Mouse (Mus musculus) hindbrain, embryonic 14.5 days (tissue): ENCODE data around the gene Gm45140. TPM values are rescaled to one million over a fixed set of nuclear protein-coding genes. Genes with fewer than 3 reads are reported as not detected.
A peak's percentile ranks its signal among the peaks of the same experiment; 100 is the strongest.

ENCODE experiments used
- ATAC-seq: fragments of 200-750 bp; cut with Nextera tagmentation; 2 replicates; pipeline ENCODE4 v1.8.0; 2017; ENCODE audit warnings: moderate number of reproducible peaks, mild to moderate bottlenecking, moderate TSS enrichment, moderate library complexity; ENCODE audit not compliant: low FRiP score
- DNase-seq: peaks from one replicate; pipeline ENCODE4 v3.0.0-alpha.2; 2015; ENCODE audit warnings: low spot score
- H3K27ac ChIP-seq: fragments of 300-500 bp; sonication (generic); 2 replicates; pipeline ENCODE4 v1.5.1; 2014; ENCODE audit warnings: mild to moderate bottlenecking, moderate library complexity
- H3K27me3 ChIP-seq: fragments of 300-500 bp; sonication (generic); 2 replicates; pipeline ENCODE4 v1.6.1; 2014; ENCODE audit warnings: mild to moderate bottlenecking, low read length, mixed read lengths; ENCODE audit not compliant: control insufficient read depth, insufficient read depth
- H3K36me3 ChIP-seq: fragments of 300-500 bp; sonication (generic); replicated peaks from 2 replicates; pipeline ENCODE4 v1.6.1; 2014; ENCODE audit not compliant: control insufficient read depth, insufficient read depth
- H3K4me1 ChIP-seq: fragments of 300-500 bp; sonication (generic); replicated peaks from 2 replicates; pipeline ENCODE4 v1.6.1; 2014; ENCODE audit warnings: antibody characterized with exemption, low read length, mixed read lengths; ENCODE audit not compliant: control insufficient read depth, insufficient read depth
- H3K4me2 ChIP-seq: fragments of 300-500 bp; sonication (generic); replicated peaks from 2 replicates; pipeline ENCODE4 v1.6.1; 2014; ENCODE audit warnings: mild to moderate bottlenecking, moderate library complexity
- H3K4me3 ChIP-seq: fragments of 300-500 bp; sonication (generic); replicated peaks from 2 replicates; pipeline ENCODE4 v1.5.1; 2014; ENCODE audit warnings: mild to moderate bottlenecking, low read length
- H3K9ac ChIP-seq: fragments of 300-500 bp; sonication (generic); 2 replicates; pipeline ENCODE4 v1.6.1; 2014
- H3K9me3 ChIP-seq: fragments of 300-500 bp; sonication (generic); 2 replicates; pipeline ENCODE4 v1.6.1; 2016; ENCODE audit warnings: low read length; ENCODE audit not compliant: control insufficient read depth
- WGBS: fragments of 180-500 bp; shearing (Covaris S2); extraction: QIAGEN DNeasy Blood & Tissue Kit; methylation state at CpG from one replicate; pipeline ENCODE4 v1.1.7; 2014; 5-methylcytosine and 5-hydroxymethylcytosine counted together
- polyA plus RNA-seq: library from polyadenylated mRNA; unstranded; fragments of >200 nt; fragmentation: Nextera tagmentation; extraction: Ambion mirVana; gene quantifications from 2 replicates; pipeline ENCODE4 v1.2.1, GENCODE M21; 2014

The Gm45140 gene
- polyA plus RNA-seq, result 1.1 and 5.8 TPM in 2 replicates

- Histone ChIP-seq H3K4me2 (no peak within 1 kb of the TSS), H3K9me3 (no peaks in the 10 kb centered on the region), H3K27me3 (no peaks in the 10 kb centered on the region), H3K4me1 (peaks cover 16% of the 10 kb centered on the region), H3K36me3 (peaks cover 51% of the 10 kb centered on the region), H3K9ac (no peak within 1 kb of the TSS), H3K4me3 (no peak within 1 kb of the TSS), H3K27ac (no peak within 1 kb of the TSS)
- no peak for DNase-seq
- ATAC-seq, result no peak
- 95% methylated on average over 7 of the region's 7 CpGs for WGBS
Measured at GRCm38 (mm10) chr6:87835695-87836094, at the start of gene Gm45140. Gene Gm45140 (minus strand): TSS chr6:87835795.

- no peak for ATAC-seq
- WGBS, result 53% methylated on average over 4 of the region's 4 CpGs
- DNase-seq, result peak; percentile 25
Measured at GRCm38 (mm10) chr6:87882816-87883215, 47.2 kb upstream of the Gm45140 start.

GRCm38 (mm10) chr6:87882221-87882620 is 46.6 kb upstream of the Gm45140 start:
- no peak overlapping the region for H3K4me2 ChIP-seq
- DNase-seq, result no peak
- H3K27ac ChIP-seq, result no peak overlapping the region
- H3K4me1 ChIP-seq, result 0 out of 2 replicates have a peak, but pooled peaks cover 3% of the 10 kb centered on the region
- H3K27me3 ChIP-seq, result no peaks in the 10 kb centered on the region
- H3K9me3 ChIP-seq, result no peaks in the 10 kb centered on the region
- H3K9ac ChIP-seq, result no peak overlapping the region
- no peak for ATAC-seq
- 79% methylated on average over 3 of the region's 3 CpGs for WGBS
- H3K4me3 ChIP-seq, result no peak overlapping the region
- no peaks in the 10 kb centered on the region for H3K36me3 ChIP-seq

More at GRCm38 (mm10) chr6:87882816-87883215, 47.2 kb upstream of the Gm45140 start:
- Histone ChIP-seq H3K4me1 (0 out of 2 replicates have a peak, but pooled peaks cover 3% of the 10 kb centered on the region), H3K4me2 (no peak overlapping the region), H3K4me3 (no peak overlapping the region), H3K9me3 (no peaks in the 10 kb centered on the region), H3K36me3 (no peaks in the 10 kb centered on the region), H3K27me3 (no peaks in the 10 kb centered on the region), H3K27ac (no peak overlapping the region), H3K9ac (no peak overlapping the region)

GRCm38 (mm10) chr6:87879628-87880027 is 44.0 kb upstream of the Gm45140 start:
- Histone ChIP-seq H3K27me3 (no peaks in the 10 kb centered on the region), H3K9me3 (no peaks in the 10 kb centered on the region), H3K4me2 (no peak overlapping the region), H3K4me1 (0 out of 2 replicates have a peak, but pooled peaks cover 3% of the 10 kb centered on the region), H3K36me3 (no peaks in the 10 kb centered on the region), H3K27ac (no peak overlapping the region), H3K4me3 (no peak overlapping the region), H3K9ac (no peak overlapping the region)
- no peak for DNase-seq
- 72% methylated on average over 3 of the region's 3 CpGs for WGBS
- no peak for ATAC-seq

GRCm38 (mm10) chr6:87879010-87879409 is 43.4 kb upstream of the Gm45140 start:
- Histone ChIP-seq H3K36me3 (no peaks in the 10 kb centered on the region), H3K4me3 (no peak overlapping the region), H3K4me2 (no peak overlapping the region), H3K4me1 (0 out of 2 replicates have a peak, but pooled peaks cover 3% of the 10 kb centered on the region), H3K27ac (no peak overlapping the region), H3K9me3 (no peaks in the 10 kb centered on the region), H3K27me3 (no peaks in the 10 kb centered on the region), H3K9ac (no peak overlapping the region)
- ATAC-seq, result no peak
- no peak for DNase-seq
- WGBS, result 68% methylated on average over 4 of the region's 4 CpGs

GRCm38 (mm10) chr6:87876068-87876643 is 40.6 kb upstream of the Gm45140 start:
- 86% methylated on average over 13 of the region's 13 CpGs for WGBS
- Histone ChIP-seq H3K4me1 (no peaks in the 10 kb centered on the region), H3K9ac (no peak overlapping the region), H3K4me3 (no peak overlapping the region), H3K4me2 (no peak overlapping the region), H3K36me3 (no peaks in the 10 kb centered on the region), H3K27me3 (no peaks in the 10 kb centered on the region), H3K27ac (no peak overlapping the region), H3K9me3 (no peaks in the 10 kb centered on the region)
- ATAC-seq, result no peak
- no peak for DNase-seq

- DNase-seq (no peak), ATAC-seq (no peak)
- Histone ChIP-seq H3K4me1 (no peaks in the 10 kb centered on the region), H3K9me3 (no peaks in the 10 kb centered on the region), H3K27ac (no peak overlapping the region), H3K4me2 (no peak overlapping the region), H3K4me3 (no peak overlapping the region), H3K36me3 (no peaks in the 10 kb centered on the region), H3K9ac (no peak overlapping the region), H3K27me3 (no peaks in the 10 kb centered on the region)
- WGBS, result 89% methylated on average over 7 of the region's 7 CpGs
Measured at GRCm38 (mm10) chr6:87875562-87875961, 40.0 kb upstream of the Gm45140 start.

- 83% methylated on average over 1 of the region's 1 CpGs for WGBS
- Histone ChIP-seq H3K36me3 (no peaks in the 10 kb centered on the region), H3K9ac (no peak overlapping the region), H3K4me2 (no peak overlapping the region), H3K27ac (no peak overlapping the region), H3K4me1 (no peaks in the 10 kb centered on the region), H3K4me3 (no peak overlapping the region), H3K9me3 (no peaks in the 10 kb centered on the region), H3K27me3 (no peaks in the 10 kb centered on the region)
- no peak for ATAC-seq
- DNase-seq, result no peak
Measured at GRCm38 (mm10) chr6:87875083-87875482, 39.5 kb upstream of the Gm45140 start.

- no peak for DNase-seq
- ATAC-seq, result no peak
- H3K27me3 ChIP-seq, result no peaks in the 10 kb centered on the region
- no peak overlapping the region for H3K27ac ChIP-seq
- no peak overlapping the region for H3K4me3 ChIP-seq
- H3K36me3 ChIP-seq, result no peaks in the 10 kb centered on the region
- H3K9ac ChIP-seq, result no peak overlapping the region
- no peaks in the 10 kb centered on the region for H3K9me3 ChIP-seq
- no peak overlapping the region for H3K4me2 ChIP-seq
- 89% methylated on average over 2 of the region's 2 CpGs for WGBS
- H3K4me1 ChIP-seq, result no peaks in the 10 kb centered on the region
Measured at GRCm38 (mm10) chr6:87873963-87874362, 38.4 kb upstream of the Gm45140 start.

- Histone ChIP-seq H3K27ac (no peak overlapping the region), H3K4me1 (no peaks in the 10 kb centered on the region), H3K4me3 (no peak overlapping the region), H3K27me3 (no peaks in the 10 kb centered on the region), H3K9ac (no peak overlapping the region), H3K36me3 (no peaks in the 10 kb centered on the region), H3K4me2 (no peak overlapping the region), H3K9me3 (no peaks in the 10 kb centered on the region)
- DNase-seq, result no peak
- WGBS, result 41% methylated on average over 1 of the region's 1 CpGs
- no peak for ATAC-seq
Measured at GRCm38 (mm10) chr6:87873104-87873503, 37.5 kb upstream of the Gm45140 start.
